Mouse (Mus musculus): Measurements from ENCODE around the gene Zfp708. TPM values are rescaled to one million over a fixed set of nuclear protein-coding genes. Genes with fewer than 3 reads are reported as not detected.

The Zfp708 gene
- polyA plus RNA-seq, 1 experiment from 2014 or later, result 4.7 TPM

DNA sequence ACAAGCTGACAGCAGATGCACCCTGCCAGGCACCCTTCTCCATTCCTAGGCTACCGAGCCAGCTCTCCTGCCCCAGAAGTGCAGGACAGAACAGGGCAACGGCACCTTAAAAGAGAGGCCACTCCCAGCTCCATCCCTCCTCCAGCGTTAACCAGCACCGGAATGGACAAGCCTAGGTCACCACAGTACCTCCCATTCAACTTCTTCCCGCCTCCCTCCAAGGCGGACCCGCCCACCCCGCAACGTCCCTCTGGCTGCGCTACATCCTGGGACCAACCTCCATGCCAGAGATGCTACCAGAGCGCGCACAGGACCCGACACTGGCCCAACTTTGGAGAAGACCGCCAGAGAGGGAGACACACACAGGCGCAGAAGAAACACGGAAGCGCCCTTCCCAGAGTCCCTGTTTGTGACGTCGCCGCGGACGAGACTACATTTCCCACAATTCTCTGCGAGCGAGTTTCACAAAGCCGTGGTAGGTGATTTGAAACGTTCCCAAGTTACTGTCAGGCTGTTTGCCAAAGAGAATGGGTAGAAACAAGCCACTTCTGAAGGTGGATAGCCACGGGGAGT, 36.9 kb downstream of the Zfp708 start, which contains the start of gene Zfp712:
Zfp712 (minus strand) TSS at position 385 of the 573 bp plus-strand sequence.
- H3K4me2 ChIP-seq (ENCODE audit: low read depth, low read length), result peak within 1 kb of the TSS; percentile 62
- H3K36me3 ChIP-seq (ENCODE audit: control insufficient read depth, insufficient read depth, low read length), result no peaks in the 10 kb centered on the region
- peak; percentile 97 for ATAC-seq (ENCODE audit: low read depth)
- 0% methylated on average over 27 of the region's 27 CpGs for WGBS
- 0 out of 2 replicates have a peak, but pooled peaks cover 4% of the 10 kb centered on the region for H3K9me3 ChIP-seq (ENCODE audit: control insufficient read depth, low read length)
- peak within 1 kb of the TSS; percentile 92 for H3K27ac ChIP-seq (ENCODE audit: low read length)
- H3K27me3 ChIP-seq (ENCODE audit: control insufficient read depth, insufficient read depth, low read depth, low read length), result no peaks in the 10 kb centered on the region
- H3K4me1 ChIP-seq (replicated peaks; ENCODE audit: control insufficient read depth, insufficient read depth, low read length), result peaks cover 3% of the 10 kb centered on the region; the same call in 1 of the 2 replicates
- peak within 1 kb of the TSS; percentile 75 for H3K9ac ChIP-seq (ENCODE audit: low read length)
- H3K4me3 ChIP-seq (ENCODE audit: low read length), result peak within 1 kb of the TSS; percentile 80

DNA sequence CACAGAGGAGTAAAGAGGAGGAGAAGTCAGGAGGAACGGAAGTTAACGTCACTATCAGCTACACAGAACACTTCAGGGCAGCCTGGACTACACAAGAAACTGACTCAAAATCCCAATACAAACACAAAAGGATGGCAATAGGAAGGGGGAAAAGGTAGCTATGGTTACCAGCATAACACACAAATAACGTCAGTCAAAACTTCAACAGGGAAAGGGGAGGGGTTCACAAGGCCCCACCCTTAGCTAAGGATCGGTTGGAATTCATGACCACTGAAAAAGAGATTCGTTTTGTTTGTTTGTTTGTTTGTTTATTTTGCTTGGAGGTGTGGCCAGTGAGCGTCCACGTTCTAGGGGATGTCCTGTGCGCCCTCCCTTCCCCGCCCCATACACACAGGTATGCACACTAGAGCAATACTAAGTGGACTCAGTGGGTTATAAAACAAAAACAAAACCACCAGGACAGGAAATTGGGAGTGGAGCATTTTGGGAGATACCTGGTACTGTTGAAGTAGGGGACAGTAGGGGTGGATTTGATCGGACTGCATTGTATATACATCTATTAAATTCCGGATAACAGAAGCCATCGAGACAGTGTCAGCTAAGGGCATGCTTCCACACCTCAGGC, 37.5 kb downstream of the Zfp708 start:
- Histone ChIP-seq H3K27me3 (ENCODE audit: control insufficient read depth, insufficient read depth, low read depth, low read length) (no peaks in the 10 kb centered on the region), H3K4me3 (ENCODE audit: low read length) (peak overlapping the region; percentile 80), H3K9me3 (ENCODE audit: control insufficient read depth, low read length) (0 out of 2 replicates have a peak, but pooled peaks cover 4% of the 10 kb centered on the region), H3K4me1 (replicated peaks; ENCODE audit: control insufficient read depth, insufficient read depth, low read length) (peaks cover 3% of the 10 kb centered on the region; the same call in 1 of the 2 replicates), H3K27ac (ENCODE audit: low read length) (peak overlapping the region; percentile 92), H3K9ac (ENCODE audit: low read length) (peak overlapping the region; percentile 75), H3K36me3 (ENCODE audit: control insufficient read depth, insufficient read depth, low read length) (no peaks in the 10 kb centered on the region), H3K4me2 (ENCODE audit: low read depth, low read length) (peak overlapping the region; percentile 62)
- ATAC-seq (ENCODE audit: low read depth), result peak; percentile 34
- 2% methylated on average over 12 of the region's 12 CpGs for WGBS

Other genes starting within 250 kb of the Zfp708 start
- gene Gm10767, start 193.1 kb downstream of the Zfp708 start, polyA plus RNA-seq (2015; fragmentation: Nextera tagmentation; extraction: Ambion mirVana), result 0.70 and 0.93 TPM in 2 replicates
- gene Zfp712, start 36.8 kb downstream of the Zfp708 start, polyA plus RNA-seq (2015; fragmentation: Nextera tagmentation; extraction: Ambion mirVana), result 4.9 and 5.1 TPM in 2 replicates
- 3.3 and 3.4 TPM in 2 replicates for gene Gm28557, start 10.6 kb upstream of the Zfp708 start, polyA plus RNA-seq (2015; fragmentation: Nextera tagmentation; extraction: Ambion mirVana)
- gene Rslcan18, start 18.3 kb upstream of the Zfp708 start, polyA plus RNA-seq (2015; fragmentation: Nextera tagmentation; extraction: Ambion mirVana), result 0.11 and 0.46 TPM in 2 replicates
- 2.0 and 2.3 TPM in 2 replicates for gene Zfp759, start 23.7 kb upstream of the Zfp708 start, polyA plus RNA-seq (2015; fragmentation: Nextera tagmentation; extraction: Ambion mirVana)
- gene Rsl1, start 75.2 kb upstream of the Zfp708 start, polyA plus RNA-seq (2015; fragmentation: Nextera tagmentation; extraction: Ambion mirVana), result 8.5 and 9.7 TPM in 2 replicates
- 1.8 and 2.6 TPM in 2 replicates for gene Zfp455, start 96.5 kb upstream of the Zfp708 start, polyA plus RNA-seq (2015; fragmentation: Nextera tagmentation; extraction: Ambion mirVana)
- 1.9 and 2.0 TPM in 2 replicates for gene Zfp458, start 180.5 kb upstream of the Zfp708 start, polyA plus RNA-seq (2015; fragmentation: Nextera tagmentation; extraction: Ambion mirVana)
- gene Zfp457, start 208.5 kb upstream of the Zfp708 start, polyA plus RNA-seq (2015; fragmentation: Nextera tagmentation; extraction: Ambion mirVana), result 0.75 and 0.85 TPM in 2 replicates
- gene Zfp595, start 234.6 kb upstream of the Zfp708 start, polyA plus RNA-seq (2015; fragmentation: Nextera tagmentation; extraction: Ambion mirVana), result 2.3 and 2.8 TPM in 2 replicates